In genomic region chr17:25231621-25232020, GRCm38 (mm10) we compare ENCODE assay signal across 8 mouse cellular contexts. TPM values are rescaled to one million over a fixed set of nuclear protein-coding genes. Genes with fewer than 3 reads are reported as not detected.
A peak's percentile ranks its signal among the peaks of the same experiment; 100 is the strongest.
DNase-seq lines count a peak whose midpoint lies in the region; ATAC-seq and TF ChIP-seq lines count a peak whose summit lies in the region.
"Not testable (repeated sequence)": the region's sequence is repeated elsewhere in the genome, so short reads cannot be mapped to it uniquely, and the experiment has no call there.
"Had no signal": no experiment of that assay in that cellular context is flagged by ENCODE, and none has a peak within 500 bp of the region (broad histone marks: within the 10 kb centered on the region; RNA-seq: fewer than 3 reads in every experiment).

No protein-coding gene starts in this region.

- not testable (repeated sequence) for H3K27ac ChIP-seq in forebrain, embryonic 14.5 days (ENCODE audit: low read depth, low read length); heart, embryonic 16.5 days (ENCODE audit: low read length); hindbrain, embryonic 15.5 days (replicated peaks); kidney, postnatal 0 days; midbrain, embryonic 12.5 days (replicated peaks); neural tube, embryonic 11.5 days (ENCODE audit: low read depth, low read length)

- H3K4me1 ChIP-seq in forebrain, embryonic 14.5 days (ENCODE audit: control insufficient read depth, insufficient read depth, low read length); heart, embryonic 16.5 days (ENCODE audit: control insufficient read depth, insufficient read depth, low read length); hindbrain, embryonic 15.5 days (replicated peaks); kidney, postnatal 0 days (replicated peaks; ENCODE audit: insufficient read depth, low read length); midbrain, embryonic 12.5 days; neural tube, embryonic 11.5 days (ENCODE audit: control insufficient read depth, insufficient read depth, low read length): not testable (repeated sequence)

- H3K9ac ChIP-seq in forebrain, embryonic 14.5 days (ENCODE audit: low read length); heart, embryonic 16.5 days (ENCODE audit: low read length); hindbrain, embryonic 15.5 days; kidney, postnatal 0 days (ENCODE audit: low read depth, low read length); midbrain, embryonic 12.5 days (replicated peaks); neural tube, embryonic 11.5 days (ENCODE audit: low read length): not testable (repeated sequence)

- not testable (repeated sequence) for H3K4me3 ChIP-seq in forebrain, embryonic 14.5 days (ENCODE audit: low read depth, low read length); heart, embryonic 16.5 days (ENCODE audit: low read length); hindbrain, embryonic 15.5 days; kidney, postnatal 0 days (replicated peaks; ENCODE audit: low read depth, low read length); midbrain, embryonic 12.5 days; neural tube, embryonic 11.5 days (ENCODE audit: low read depth, low read length)

- 91% methylated on average over 4 of the region's 11 CpGs for WGBS in forebrain, embryonic 14.5 days
- 94% methylated on average over 5 of the region's 11 CpGs for WGBS in heart, embryonic 16.5 days
- WGBS in hindbrain, embryonic 15.5 days, result 92% methylated on average over 7 of the region's 11 CpGs
- WGBS in kidney, postnatal 0 days, result 93% methylated on average over 3 of the region's 11 CpGs
- 88% methylated on average over 7 of the region's 11 CpGs for WGBS in midbrain, embryonic 12.5 days
- whole genome bisulfite sequencing in neural tube, embryonic 11.5 days, result 95% methylated on average over 5 of the region's 11 CpGs

- H3K27me3 ChIP-seq in forebrain, embryonic 14.5 days (replicated peaks; ENCODE audit: control insufficient read depth, insufficient read depth, low read length); heart, embryonic 16.5 days (ENCODE audit: control insufficient read depth, insufficient read depth, low read length); hindbrain, embryonic 15.5 days; kidney, postnatal 0 days (ENCODE audit: insufficient read depth, low read length); midbrain, embryonic 12.5 days; neural tube, embryonic 11.5 days (ENCODE audit: control insufficient read depth, insufficient read depth, low read length): not testable (repeated sequence)

- TF ChIP-seq CTCF in kidney, postnatal 0 days (IDR thresholded peaks at IDR 0.05; ENCODE audit: low read depth), result not testable (repeated sequence)

- H3K4me2 ChIP-seq in forebrain, embryonic 14.5 days (ENCODE audit: low read length); heart, embryonic 16.5 days (ENCODE audit: low read depth, low read length); hindbrain, embryonic 15.5 days; kidney, postnatal 0 days (ENCODE audit: low read length); midbrain, embryonic 12.5 days (replicated peaks); neural tube, embryonic 11.5 days (ENCODE audit: low read depth): not testable (repeated sequence)

- peaks cover 48% of the 10 kb centered on the region for H3K36me3 ChIP-seq in forebrain, embryonic 14.5 days (ENCODE audit: control insufficient read depth, insufficient read depth, low read length)
- H3K36me3 ChIP-seq in heart, embryonic 16.5 days (ENCODE audit: control insufficient read depth, insufficient read depth), result peaks cover 27% of the 10 kb centered on the region
- H3K36me3 ChIP-seq in hindbrain, embryonic 15.5 days, result peaks cover 38% of the 10 kb centered on the region
- H3K36me3 ChIP-seq in kidney, postnatal 0 days (ENCODE audit: insufficient read depth, low read length), result peaks cover 30% of the 10 kb centered on the region
- H3K36me3 ChIP-seq in midbrain, embryonic 12.5 days, result peaks cover 45% of the 10 kb centered on the region
- H3K36me3 ChIP-seq in neural tube, embryonic 11.5 days (ENCODE audit: control insufficient read depth, insufficient read depth, low read length), result not testable (repeated sequence)

- ATAC-seq in forebrain, embryonic 14.5 days, result 0 out of 2 replicates have a peak, but pooled peaks have one; percentile 57
- 0 out of 2 replicates have a peak, but pooled peaks have one; percentile 12 for ATAC-seq in heart, embryonic 16.5 days (replicated peaks; ENCODE audit: extremely low read depth, insufficient read depth, low FRiP score)
- peak; percentile 81 for ATAC-seq in hindbrain, embryonic 15.5 days (ENCODE audit: low FRiP score, low read depth)
- ATAC-seq in kidney, postnatal 0 days (replicated peaks; ENCODE audit: low FRiP score, low read depth), result 0 out of 2 replicates have a peak, but pooled peaks have one; percentile 19
- ATAC-seq in midbrain, embryonic 12.5 days (ENCODE audit: low FRiP score, low read depth), result peak; percentile 68
- ATAC-seq in neural tube, embryonic 11.5 days (ENCODE audit: insufficient read depth, low FRiP score, low TSS enrichment), result 0 out of 2 replicates have a peak, but pooled peaks have one; percentile 20

- peak; percentile 29 for DNase-seq in cerebellum, adult 9-11 months
- not testable (repeated sequence) for DNase-seq in forebrain, embryonic 14.5 days (ENCODE audit: low spot score); kidney, postnatal 0 days (ENCODE audit: low spot score); neural tube, embryonic 11.5 days (ENCODE audit: low spot score)

- not testable (repeated sequence) for H3K9me3 ChIP-seq in forebrain, embryonic 14.5 days (replicated peaks; ENCODE audit: control insufficient read depth, low read length); heart, embryonic 16.5 days (replicated peaks; ENCODE audit: control insufficient read depth, low read length); hindbrain, embryonic 15.5 days; kidney, postnatal 0 days (replicated peaks; ENCODE audit: low read length); midbrain, embryonic 12.5 days; neural tube, embryonic 11.5 days (ENCODE audit: control insufficient read depth, low read length)

RNA-seq across cellular contexts. Expression of gene Gnptg, which starts 8.3 kb away (rescaled TPM):
- polyA plus RNA-seq in forebrain, embryonic 14.5 days (2014; fragmentation: Nextera tagmentation; extraction: Ambion mirVana), result 86.8 and 92.0 TPM in 2 replicates
- polyA plus RNA-seq in heart, embryonic 16.5 days (2015; fragmentation: Nextera tagmentation; extraction: Ambion mirVana), result 23.8 and 25.7 TPM in 2 replicates
- 104 and 107 TPM in 2 replicates for polyA plus RNA-seq in hindbrain, embryonic 15.5 days (2015; fragmentation: Nextera tagmentation; extraction: Ambion mirVana)
- polyA plus RNA-seq in kidney, postnatal 0 days (2015; fragmentation: Nextera tagmentation; extraction: Ambion mirVana), result 68.8 and 71.2 TPM in 2 replicates
- 66.8 and 68.4 TPM in 2 replicates for polyA plus RNA-seq in midbrain, embryonic 12.5 days (2016; fragmentation: Nextera tagmentation; extraction: Ambion mirVana)
- 51.9 and 58.7 TPM in 2 replicates for polyA plus RNA-seq in neural tube, embryonic 11.5 days (2014; fragmentation: Nextera tagmentation; extraction: Ambion mirVana)

RNA-seq across cellular contexts. Expression of gene Tsr3, which starts 8.3 kb away (rescaled TPM):
- polyA plus RNA-seq in forebrain, embryonic 14.5 days (2014; fragmentation: Nextera tagmentation; extraction: Ambion mirVana), result 57.4 and 67.8 TPM in 2 replicates
- polyA plus RNA-seq in heart, embryonic 16.5 days (2015; fragmentation: Nextera tagmentation; extraction: Ambion mirVana), result 26.9 and 31.0 TPM in 2 replicates
- polyA plus RNA-seq in hindbrain, embryonic 15.5 days (2015; fragmentation: Nextera tagmentation; extraction: Ambion mirVana), result 60.2 and 61.4 TPM in 2 replicates
- polyA plus RNA-seq in kidney, postnatal 0 days (2015; fragmentation: Nextera tagmentation; extraction: Ambion mirVana), result 50.1 and 52.3 TPM in 2 replicates
- 67.2 and 67.7 TPM in 2 replicates for polyA plus RNA-seq in midbrain, embryonic 12.5 days (2016; fragmentation: Nextera tagmentation; extraction: Ambion mirVana)
- polyA plus RNA-seq in neural tube, embryonic 11.5 days (2014; fragmentation: Nextera tagmentation; extraction: Ambion mirVana), result 59.8 and 63.6 TPM in 2 replicates

RNA-seq across cellular contexts. Expression of gene Baiap3, which starts 24.5 kb away (rescaled TPM):
- 4.8 and 9.7 TPM in 2 replicates for polyA plus RNA-seq in forebrain, embryonic 14.5 days (2014; fragmentation: Nextera tagmentation; extraction: Ambion mirVana)
- 1.4 and 2.5 TPM in 2 replicates for polyA plus RNA-seq in heart, embryonic 16.5 days (2015; fragmentation: Nextera tagmentation; extraction: Ambion mirVana)
- polyA plus RNA-seq in hindbrain, embryonic 15.5 days (2015; fragmentation: Nextera tagmentation; extraction: Ambion mirVana), result 19.6 and 20.4 TPM in 2 replicates
- 1.0 and 1.5 TPM in 2 replicates for polyA plus RNA-seq in kidney, postnatal 0 days (2015; fragmentation: Nextera tagmentation; extraction: Ambion mirVana)
- polyA plus RNA-seq in midbrain, embryonic 12.5 days (2016; fragmentation: Nextera tagmentation; extraction: Ambion mirVana), result 4.2 and 4.6 TPM in 2 replicates
- 1.4 and 1.8 TPM in 2 replicates for polyA plus RNA-seq in neural tube, embryonic 11.5 days (2014; fragmentation: Nextera tagmentation; extraction: Ambion mirVana)
- polyA plus RNA-seq: G1E had no signal

RNA-seq across cellular contexts. Expression of gene Ube2i, which starts 42.8 kb away (rescaled TPM):
- polyA plus RNA-seq in forebrain, embryonic 14.5 days (2014; fragmentation: Nextera tagmentation; extraction: Ambion mirVana), result 662 and 671 TPM in 2 replicates
- 345 and 358 TPM in 2 replicates for polyA plus RNA-seq in heart, embryonic 16.5 days (2015; fragmentation: Nextera tagmentation; extraction: Ambion mirVana)
- 447 and 462 TPM in 2 replicates for polyA plus RNA-seq in hindbrain, embryonic 15.5 days (2015; fragmentation: Nextera tagmentation; extraction: Ambion mirVana)
- polyA plus RNA-seq in kidney, postnatal 0 days (2015; fragmentation: Nextera tagmentation; extraction: Ambion mirVana), result 501 and 544 TPM in 2 replicates
- polyA plus RNA-seq in midbrain, embryonic 12.5 days (2016; fragmentation: Nextera tagmentation; extraction: Ambion mirVana), result 818 and 823 TPM in 2 replicates
- polyA plus RNA-seq in neural tube, embryonic 11.5 days (2014; fragmentation: Nextera tagmentation; extraction: Ambion mirVana), result 774 and 803 TPM in 2 replicates

RNA-seq across cellular contexts. Expression of gene Unkl, which starts 43.4 kb away (rescaled TPM):
- 6.2 and 8.2 TPM in 2 replicates for polyA plus RNA-seq in forebrain, embryonic 14.5 days (2014; fragmentation: Nextera tagmentation; extraction: Ambion mirVana)
- polyA plus RNA-seq in heart, embryonic 16.5 days (2015; fragmentation: Nextera tagmentation; extraction: Ambion mirVana), result 5.4 and 6.1 TPM in 2 replicates
- polyA plus RNA-seq in hindbrain, embryonic 15.5 days (2015; fragmentation: Nextera tagmentation; extraction: Ambion mirVana), result 15.1 and 16.2 TPM in 2 replicates
- polyA plus RNA-seq in kidney, postnatal 0 days (2015; fragmentation: Nextera tagmentation; extraction: Ambion mirVana), result 7.0 and 7.5 TPM in 2 replicates
- 10.0 and 10.9 TPM in 2 replicates for polyA plus RNA-seq in midbrain, embryonic 12.5 days (2016; fragmentation: Nextera tagmentation; extraction: Ambion mirVana)
- polyA plus RNA-seq in neural tube, embryonic 11.5 days (2014; fragmentation: Nextera tagmentation; extraction: Ambion mirVana), result 5.6 and 6.9 TPM in 2 replicates

Comparison
In these comparisons a context has a peak if more than half of its experiments do, and no peak if none do; other contexts are left out.
1. ATAC-seq: peak in every context shown above with its lines; median percentile 81 in hindbrain, embryonic 15.5 days; 68 in midbrain, embryonic 12.5 days; 57 in forebrain, embryonic 14.5 days; 20 in neural tube, embryonic 11.5 days; 19 in kidney, postnatal 0 days; 12 in heart, embryonic 16.5 days.